Mouse (Mus musculus) MEL (cell line): ENCODE results near the gene Gm9945. TPM values are rescaled to one million over a fixed set of nuclear protein-coding genes. Genes with fewer than 3 reads are reported as not detected.

ENCODE experiments used
- DNase-seq: peaks from one replicate; pipeline ENCODE4 v3.0.0; 2011; ENCODE audit warnings: low read depth, low spot score
- H3K27ac ChIP-seq: 2 replicates; pipeline ENCODE4 v1.5.1; 2012; ENCODE audit warnings: low read depth, mild to moderate bottlenecking, control low read depth, low read length, moderate library complexity; ENCODE audit not compliant: control insufficient read depth
- H3K27me3 ChIP-seq, 2 experiments: fragments of 150-350 bp in 1 of 2; sonication (generic) in 1 of 2; 2 replicates each; pipeline ENCODE4 v1.6.1; 2012; ENCODE audit warnings: low read length in 2 of 2, mild to moderate bottlenecking in 2 of 2, improper control_type of control experiment in 1 of 2, moderate library complexity in 1 of 2; ENCODE audit not compliant: insufficient read depth in 2 of 2, control insufficient read depth in 1 of 2
- H3K36me3 ChIP-seq, 2 experiments: 2 replicates each; pipeline ENCODE4 v1.6.1; 2012 to 2014; ENCODE audit warnings: low read length in 2 of 2, improper control_type of control experiment in 1 of 2, inconsistent platforms in 1 of 2, mild to moderate bottlenecking in 1 of 2; ENCODE audit not compliant: insufficient read depth in 2 of 2, control insufficient read depth in 1 of 2
- H3K4me1 ChIP-seq, 2 experiments: fragments of 150-350 bp in 1 of 2; sonication (generic) in 1 of 2; 2 replicates each; pipeline ENCODE4 v1.6.1; 2012; ENCODE audit warnings: low read length in 2 of 2, improper control_type of control experiment in 1 of 2, mild to moderate bottlenecking in 1 of 2; ENCODE audit not compliant: insufficient read depth in 2 of 2, control insufficient read depth in 1 of 2
- H3K4me3 ChIP-seq, 2 experiments: fragments of 150-350 bp in 1 of 2; sonication (generic) in 1 of 2; 2 replicates each; pipeline ENCODE4 v1.5.1; 2012; ENCODE audit warnings: low read depth in 2 of 2, low read length in 2 of 2, mild to moderate bottlenecking in 2 of 2, moderate library complexity in 2 of 2, control low read depth in 1 of 2, improper control_type of control experiment in 1 of 2; ENCODE audit not compliant: control insufficient read depth in 1 of 2, insufficient read depth in 1 of 2
- H3K79me2 ChIP-seq: 2 replicates; pipeline ENCODE4 v1.6.1; 2012; ENCODE audit warnings: mild to moderate bottlenecking, low read length, moderate library complexity; ENCODE audit not compliant: control insufficient read depth, poor library complexity, insufficient read depth
- H3K9ac ChIP-seq: 2 replicates; pipeline ENCODE4 v1.6.1; 2012; ENCODE audit warnings: low read depth, mild to moderate bottlenecking, control low read depth, low read length, moderate library complexity; ENCODE audit not compliant: control insufficient read depth, poor library complexity, severe bottlenecking
- H3K9me3 ChIP-seq: fragments of 150-350 bp; sonication (generic); replicated peaks from 2 replicates; pipeline ENCODE4 v1.6.1; 2012; ENCODE audit warnings: mild to moderate bottlenecking, low read length, improper control_type of control experiment, moderate library complexity; ENCODE audit not compliant: insufficient read depth
- BHLHE40 ChIP-seq: IDR thresholded peaks from 2 replicates; pipeline ENCODE4 v1.6.1; 2012; ENCODE audit warnings: low read depth, mild to moderate bottlenecking, inconsistent platforms, low read length, improper control_type of control experiment, borderline replicate concordance
- CHD2 ChIP-seq: IDR thresholded peaks from 2 replicates; pipeline ENCODE4 v1.6.1; 2011; ENCODE audit warnings: low read length, improper control_type of control experiment
- E2F4 ChIP-seq: IDR thresholded peaks from 2 replicates; pipeline ENCODE4 v1.6.1; 2011; ENCODE audit warnings: low read depth, low read length, improper control_type of control experiment, borderline replicate concordance
- ELF1 ChIP-seq: IDR thresholded peaks from 2 replicates; pipeline ENCODE4 v1.6.1; 2014; ENCODE audit warnings: low read depth, mild to moderate bottlenecking, inconsistent platforms, low read length, improper control_type of control experiment, moderate library complexity
- EP300 ChIP-seq, 2 experiments: IDR thresholded peaks; 2 replicates each; pipeline ENCODE4 v1.6.1; 2011; ENCODE audit warnings: improper control_type of control experiment in 2 of 2, low read length in 2 of 2, low read depth in 1 of 2, mild to moderate bottlenecking in 1 of 2
- ETS1 ChIP-seq: IDR thresholded peaks from 2 replicates; pipeline ENCODE4 v1.6.1; 2012; ENCODE audit warnings: low read depth, mild to moderate bottlenecking, inconsistent platforms, low read length, improper control_type of control experiment, moderate library complexity
- GABPA ChIP-seq: IDR thresholded peaks from 2 replicates; pipeline ENCODE4 v1.6.1; 2012; ENCODE audit warnings: low read depth, mild to moderate bottlenecking, inconsistent platforms, low read length, improper control_type of control experiment, moderate library complexity
- KAT2A ChIP-seq: conservative IDR thresholded peaks from 2 replicates; pipeline ENCODE4 v1.6.1; 2012; ENCODE audit warnings: low read depth, low read length, improper control_type of control experiment, inconsistent platforms
- MEF2A ChIP-seq: IDR thresholded peaks from 2 replicates; pipeline ENCODE4 v1.6.1; 2014; ENCODE audit warnings: low read depth, mild to moderate bottlenecking, inconsistent platforms, low read length, improper control_type of control experiment; ENCODE audit not compliant: poor library complexity, insufficient replicate concordance, severe bottlenecking; ENCODE audit errors: extremely low read depth
- MYB ChIP-seq: IDR thresholded peaks from 2 replicates; pipeline ENCODE4 v1.6.1; 2011; ENCODE audit warnings: mild to moderate bottlenecking, low read depth, low read length, improper control_type of control experiment
- NELFE ChIP-seq: IDR thresholded peaks from 2 replicates; pipeline ENCODE4 v1.6.1; 2011; ENCODE audit warnings: low read depth, low read length, improper control_type of control experiment
- POLR2A ChIP-seq, 2 experiments: IDR thresholded peaks; 2 replicates each; pipeline ENCODE4 v1.6.1; 2011 to 2012; ENCODE audit warnings: low read length in 2 of 2, mild to moderate bottlenecking in 2 of 2, control low read depth in 1 of 2, improper control_type of control experiment in 1 of 2, low read depth in 1 of 2, moderate library complexity in 1 of 2; ENCODE audit not compliant: control insufficient read depth in 1 of 2, insufficient read depth in 1 of 2, poor library complexity in 1 of 2
- POLR2AphosphoS2 ChIP-seq: IDR thresholded peaks from 2 replicates; pipeline ENCODE4 v1.6.1; 2011; ENCODE audit warnings: low read length, improper control_type of control experiment
- POLR2AphosphoS5 ChIP-seq: IDR thresholded peaks from 2 replicates; pipeline ENCODE4 v1.6.1; 2012; ENCODE audit warnings: low read depth, borderline replicate concordance, mild to moderate bottlenecking, inconsistent platforms, low read length, moderate library complexity, mixed read lengths
- RAD21 ChIP-seq: IDR thresholded peaks from 2 replicates; pipeline ENCODE4 v1.6.1; 2011; ENCODE audit warnings: mild to moderate bottlenecking, low read depth, low read length, improper control_type of control experiment
- RCOR1 ChIP-seq: IDR thresholded peaks from 2 replicates; pipeline ENCODE4 v1.6.1; 2012; ENCODE audit warnings: low read depth, mild to moderate bottlenecking, inconsistent platforms, low read length, improper control_type of control experiment
- SIN3A ChIP-seq: IDR thresholded peaks from 2 replicates; pipeline ENCODE4 v1.6.1; 2012; ENCODE audit warnings: low read length, improper control_type of control experiment, inconsistent platforms
- TAL1 ChIP-seq: IDR thresholded peaks from 2 replicates; pipeline ENCODE4 v1.6.1; 2012; ENCODE audit warnings: mild to moderate bottlenecking, inconsistent platforms, low read length, moderate library complexity, mixed read lengths
- TBP ChIP-seq: IDR thresholded peaks from 2 replicates; pipeline ENCODE4 v1.8.0; 2011; ENCODE audit warnings: low read depth, low read length, improper control_type of control experiment
- TCF12 ChIP-seq: IDR thresholded peaks from 2 replicates; pipeline ENCODE4 v1.6.1; 2014; ENCODE audit warnings: low read depth, mild to moderate bottlenecking, inconsistent platforms, low read length, improper control_type of control experiment, moderate library complexity
- UBTF ChIP-seq: IDR thresholded peaks from 2 replicates; pipeline ENCODE4 v1.6.1; 2012; ENCODE audit warnings: low read depth, mild to moderate bottlenecking, inconsistent platforms, low read length, improper control_type of control experiment, moderate library complexity, borderline replicate concordance; ENCODE audit not compliant: insufficient read depth
- USF1 ChIP-seq: IDR thresholded peaks from 2 replicates; pipeline ENCODE4 v1.6.1; 2014; ENCODE audit warnings: low read depth, mild to moderate bottlenecking, inconsistent platforms, low read length, improper control_type of control experiment, moderate library complexity
- ZC3H11A ChIP-seq: IDR thresholded peaks from 2 replicates; pipeline ENCODE4 v1.6.1; 2012; ENCODE audit warnings: low read depth, mild to moderate bottlenecking, inconsistent platforms, low read length, improper control_type of control experiment
- ZMIZ1 ChIP-seq: IDR thresholded peaks from 2 replicates; pipeline ENCODE4 v1.6.1; 2012; ENCODE audit warnings: low read depth, mild to moderate bottlenecking, inconsistent platforms, low read length, improper control_type of control experiment, moderate library complexity
- polyA plus RNA-seq, 2 experiments: library from polyadenylated mRNA; stranded (reverse) in 1 of 2; unstranded in 1 of 2; fragments of >175 nt in 1 of 2; fragments of >200 nt in 1 of 2; gene quantifications; 2 replicates each; pipeline versions ENCODE4 v1.2.1 to v1.2.4; 2012; ENCODE audit warnings: low replicate concordance in 2 of 2, low read depth in 1 of 2; ENCODE audit not compliant: insufficient read length in 2 of 2, insufficient read depth in 1 of 2, missing spikeins in 1 of 2
- total RNA-seq: library from RNA; depleted of rRNA; stranded (reverse); fragments of 300-350 nt; gene quantifications from 2 replicates; pipeline ENCODE4 v1.2.3, GENCODE M21; 2012

Gm9945 gene
- total and polyA plus RNA-seq, 3 experiments, result not detected

DNA sequence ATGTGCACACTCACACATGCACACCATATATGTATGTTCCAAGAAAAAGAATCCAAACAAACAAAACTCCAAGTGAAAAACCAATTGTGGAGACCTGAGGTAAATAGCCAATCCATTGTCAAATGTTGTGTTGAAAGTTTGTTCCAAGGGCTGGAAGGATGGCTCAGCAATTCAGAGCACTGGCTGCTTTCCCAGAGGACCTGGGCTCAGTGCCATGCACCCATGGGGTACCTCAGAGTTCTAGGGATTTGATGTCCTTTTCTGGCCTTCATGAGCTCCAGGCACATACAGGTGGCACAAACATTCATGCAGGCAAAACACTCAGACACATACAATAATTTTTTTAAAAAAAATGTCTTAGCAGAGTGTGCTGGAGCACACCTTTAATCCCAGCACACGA is 31.4 kb upstream of the Gm9945 start:
- DNase-seq, result no peak
- Histone ChIP-seq H3K79me2 (no peaks in the 10 kb centered on the region), H3K27ac (no peak overlapping the region), H3K4me1 (peaks cover 0 to 3% of the 10 kb centered on the region in 2 experiments; a peak in 1 of 4 replicates), H3K27me3 (peaks cover 20 to 24% of the 10 kb centered on the region in 2 experiments), H3K9ac (no peak overlapping the region), H3K36me3 (peaks cover 0 to 3% of the 10 kb centered on the region in 2 experiments; a peak in 2 of 4 replicates), H3K9me3 (no peaks in the 10 kb centered on the region), H3K4me3 (no peak overlapping the region)
- TF ChIP-seq RCOR1, result no peak
- TF ChIP-seq EP300 (IDR thresholded peaks at IDR 0.05; ENCODE audit: low read depth in 1 of 2, low read length in 2 of 2), result no peak
- no peak for TF ChIP-seq MYB
- TF ChIP-seq UBTF, result no peak
- no peak for TF ChIP-seq ZMIZ1

GRCm38 (mm10) chr11:53450070-53450705 is 29.8 kb upstream of the Gm9945 start:
- H3K79me2 ChIP-seq, result no peaks in the 10 kb centered on the region
- no peak overlapping the region for H3K4me3 ChIP-seq
- no peaks in the 10 kb centered on the region for H3K9me3 ChIP-seq
- no peak overlapping the region for H3K9ac ChIP-seq
- H3K27me3 ChIP-seq, result peaks cover 23 to 30% of the 10 kb centered on the region in 2 experiments
- H3K36me3 ChIP-seq, result no peaks in the 10 kb centered on the region
- no peak for TF ChIP-seq RAD21
- no peak for TF ChIP-seq TCF12
- TF ChIP-seq POLR2A (IDR thresholded peaks at IDR 0.05; ENCODE audit: control insufficient read depth in 1 of 2, insufficient read depth in 1 of 2, low read depth in 1 of 2, low read length in 2 of 2, poor library complexity in 1 of 2), result no peak
- no peak for TF ChIP-seq ZC3H11A
- TF ChIP-seq CHD2, result no peak
- TF ChIP-seq TAL1, result no peak
- no peak for TF ChIP-seq TBP
- TF ChIP-seq GABPA, result no peak
- no peak for TF ChIP-seq BHLHE40
- TF ChIP-seq NELFE, result no peak
- no peak for TF ChIP-seq E2F4
- no peak for TF ChIP-seq SIN3A
- no peak for TF ChIP-seq POLR2AphosphoS2
- TF ChIP-seq ETS1, result no peak
- TF ChIP-seq KAT2A, result no peak
- no peak for TF ChIP-seq MEF2A
- TF ChIP-seq ELF1, result no peak
- TF ChIP-seq POLR2AphosphoS5, result no peak
- TF ChIP-seq USF1, result no peak
- H3K4me1 ChIP-seq, result no peaks in the 10 kb centered on the region
- H3K27ac ChIP-seq, result no peak overlapping the region
- DNase-seq, result no peak
